Mouse (Mus musculus) stomach, postnatal 0 days (tissue): ENCODE data around the gene Cntd1.

Source experiments
- CTCF ChIP-seq: IDR thresholded peaks from 2 replicates; pipeline ENCODE4 v1.5.1; 2016; ENCODE audit warnings: antibody characterized with exemption, low read depth, mild to moderate bottlenecking, moderate library complexity
- EP300 ChIP-seq: optimal IDR thresholded peaks from 2 replicates; pipeline ENCODE3; 2016; ENCODE audit warnings: antibody characterized with exemption

- TF ChIP-seq CTCF = no peak
- TF ChIP-seq EP300 = no peak
These were observed 33.3 kb downstream of the Cntd1 start for GRCm38 (mm10) chr11:101312150-101312549.
